Mouse (Mus musculus): Measurements from ENCODE around the gene Thap11.

DNA sequence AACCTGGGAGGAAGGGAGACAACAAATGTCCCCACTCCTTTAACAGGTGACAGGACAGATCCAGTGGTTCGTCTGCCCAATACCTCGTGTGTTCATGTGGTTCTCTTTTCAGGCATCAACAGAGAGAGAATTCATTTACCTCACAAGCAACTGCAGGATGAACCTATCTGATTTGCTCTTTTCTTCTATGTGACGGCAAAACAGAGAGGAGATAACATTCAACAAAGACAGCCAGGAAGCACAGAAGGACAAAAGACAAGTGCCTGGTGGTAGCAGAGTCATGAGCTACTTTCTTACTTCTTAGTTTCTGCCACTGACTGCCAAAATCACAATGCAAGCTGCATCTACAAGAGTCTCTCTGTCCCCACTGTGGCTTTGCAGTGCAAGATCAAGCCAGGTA lies 43.4 kb upstream of the Thap11 start:
- no peak for TF ChIP-seq CTCF (conservative IDR thresholded peaks at IDR 0.05 in 1 of 2, IDR thresholded peaks at IDR 0.05 in 1 of 2; ENCODE audit: low read depth in 2 of 2, low read length in 2 of 2)
- TF ChIP-seq POLR2A (IDR thresholded peaks at IDR 0.05; ENCODE audit: low read depth, low read length), result no peak
- TF ChIP-seq ELF1 (IDR thresholded peaks at IDR 0.05; ENCODE audit: low read depth, low read length), result no peak
- no peak for TF ChIP-seq NELFE (IDR thresholded peaks at IDR 0.05; ENCODE audit: low read depth, low read length)
- TF ChIP-seq RCOR1 (conservative IDR thresholded peaks at IDR 0.05; ENCODE audit: low read depth, low read length), result no peak
- TF ChIP-seq EP300 (IDR thresholded peaks at IDR 0.05; ENCODE audit: low read length), result no peak
- TF ChIP-seq MXI1 (IDR thresholded peaks at IDR 0.05; ENCODE audit: low read depth, low read length), result no peak
- TF ChIP-seq USF2 (conservative IDR thresholded peaks at IDR 0.05; ENCODE audit: low read depth, low read length), result no peak
